Mouse (Mus musculus) heart, embryonic 10.5 days (tissue): ENCODE results near the gene Timm10b. TPM values are rescaled to one million over a fixed set of nuclear protein-coding genes. Genes with fewer than 3 reads are reported as not detected.

Source experiments
- DNase-seq: peaks from one replicate; pipeline ENCODE4 v3.0.0-alpha.2; 2017; ENCODE audit warnings: low spot score
- H3K27ac ChIP-seq: fragments of 300-500 bp; sonication (generic); 2 replicates; pipeline ENCODE4 v1.5.1; 2016; ENCODE audit warnings: mild to moderate bottlenecking
- H3K27me3 ChIP-seq: fragments of 300-500 bp; sonication (generic); 2 replicates; pipeline ENCODE4 v1.6.1; 2016; ENCODE audit warnings: mild to moderate bottlenecking; ENCODE audit not compliant: poor library complexity, insufficient read depth, severe bottlenecking
- H3K36me3 ChIP-seq: fragments of 300-500 bp; sonication (generic); 2 replicates; pipeline ENCODE4 v1.6.1; 2016; ENCODE audit warnings: mild to moderate bottlenecking, moderate library complexity
- H3K4me1 ChIP-seq: fragments of 300-500 bp; sonication (generic); 2 replicates; pipeline ENCODE4 v1.6.1; 2016; ENCODE audit warnings: mild to moderate bottlenecking
- H3K4me3 ChIP-seq: fragments of 300-500 bp; sonication (generic); 2 replicates; pipeline ENCODE4 v1.5.1; 2016; ENCODE audit warnings: mild to moderate bottlenecking, moderate library complexity
- H3K9me3 ChIP-seq: fragments of 300-500 bp; sonication (generic); 2 replicates; pipeline ENCODE4 v1.6.1; 2016; ENCODE audit warnings: mild to moderate bottlenecking, moderate library complexity
- WGBS: fragments of 180-500 bp; shearing (Covaris S2); methylation state at CpG from one replicate; pipeline ENCODE4 v1.1.7; 2016; 5-methylcytosine and 5-hydroxymethylcytosine counted together
- polyA plus RNA-seq: library from polyadenylated mRNA; unstranded; fragments of >200 nt; fragmentation: Nextera tagmentation; extraction: Ambion mirVana; gene quantifications from 2 replicates; pipeline ENCODE4 v1.2.1, GENCODE M21; 2016

The Timm10b gene
- 179 and 200 TPM in 2 replicates for polyA plus RNA-seq

GRCm38 (mm10) chr7:105639756-105640155 lies at the start of gene Timm10b:
Gene Timm10b, plus strand, starts transcription at chr7:105640056.
- WGBS: 6% methylated on average over 2 of the region's 2 CpGs
- DNase-seq: no peak
- no peaks in the 10 kb centered on the region; the same call in 1 of the 2 replicates for H3K27me3 ChIP-seq
- H3K4me3 ChIP-seq: peak within 1 kb of the TSS; percentile 74
- peaks cover 29% of the 10 kb centered on the region for H3K4me1 ChIP-seq
- peaks cover 45% of the 10 kb centered on the region for H3K36me3 ChIP-seq
- H3K9me3 ChIP-seq: no peaks in the 10 kb centered on the region
- peak within 1 kb of the TSS; percentile 87 for H3K27ac ChIP-seq

GRCm38 (mm10) chr7:105590097-105590496 lies 49.8 kb upstream of the Timm10b start:
- H3K27ac ChIP-seq: no peak overlapping the region
- WGBS: 21% methylated on average over 7 of the region's 7 CpGs
- H3K27me3 ChIP-seq: no peaks in the 10 kb centered on the region
- H3K4me3 ChIP-seq: no peak overlapping the region
- H3K36me3 ChIP-seq: no peaks in the 10 kb centered on the region
- H3K4me1 ChIP-seq: peaks cover 5% of the 10 kb centered on the region; the same call in 1 of the 2 replicates
- H3K9me3 ChIP-seq: no peaks in the 10 kb centered on the region
- DNase-seq: no peak

GRCm38 (mm10) chr7:105602860-105603623 lies 36.8 kb upstream of the Timm10b start:
- WGBS: 40% methylated on average over 9 of the region's 9 CpGs
- DNase-seq: peak; percentile 88

GRCm38 (mm10) chr7:105608467-105608866 lies 31.4 kb upstream of the Timm10b start:
- WGBS: 82% methylated on average over 3 of the region's 3 CpGs
- H3K36me3 ChIP-seq: peaks cover 37% of the 10 kb centered on the region
- H3K4me1 ChIP-seq: no peaks in the 10 kb centered on the region
- peaks cover 3% of the 10 kb centered on the region; the same call in 1 of the 2 replicates for H3K9me3 ChIP-seq
- no peaks in the 10 kb centered on the region for H3K27me3 ChIP-seq
- no peak for DNase-seq
- no peak overlapping the region for H3K27ac ChIP-seq
- no peak overlapping the region for H3K4me3 ChIP-seq

More at GRCm38 (mm10) chr7:105602860-105603623, 36.8 kb upstream of the Timm10b start:
- Histone ChIP-seq H3K27me3 (no peaks in the 10 kb centered on the region), H3K4me3 (no peak overlapping the region), H3K27ac (peak overlapping the region; percentile 59; the same call in 1 of the 2 replicates), H3K4me1 (no peaks in the 10 kb centered on the region), H3K9me3 (peaks cover 3% of the 10 kb centered on the region; the same call in 1 of the 2 replicates), H3K36me3 (no peaks in the 10 kb centered on the region)

- peaks cover 9% of the 10 kb centered on the region; the same call in 1 of the 2 replicates for H3K4me1 ChIP-seq
- no peak overlapping the region for H3K4me3 ChIP-seq
- H3K27me3 ChIP-seq: no peaks in the 10 kb centered on the region
- H3K9me3 ChIP-seq: no peaks in the 10 kb centered on the region
- DNase-seq: no peak
- H3K36me3 ChIP-seq: peaks cover 68% of the 10 kb centered on the region
- no peak overlapping the region for H3K27ac ChIP-seq
- WGBS: 79% methylated on average over 1 of the region's 1 CpGs
These were observed 28.1 kb upstream of the Timm10b start for GRCm38 (mm10) chr7:105611767-105612166.

- H3K9me3 ChIP-seq: no peaks in the 10 kb centered on the region
- DNase-seq: no peak
- WGBS: 90% methylated on average over 1 of the region's 1 CpGs
- H3K36me3 ChIP-seq: peaks cover 95% of the 10 kb centered on the region
- H3K4me1 ChIP-seq: peaks cover 30% of the 10 kb centered on the region
- H3K27me3 ChIP-seq: no peaks in the 10 kb centered on the region
- H3K27ac ChIP-seq: no peak overlapping the region
- no peak overlapping the region for H3K4me3 ChIP-seq
These were observed 25.5 kb upstream of the Timm10b start for GRCm38 (mm10) chr7:105614400-105614799.

- 31% methylated on average over 1 of the region's 1 CpGs for WGBS
- H3K4me1 ChIP-seq: peaks cover 30% of the 10 kb centered on the region
- peaks cover 98% of the 10 kb centered on the region for H3K36me3 ChIP-seq
- no peaks in the 10 kb centered on the region for H3K27me3 ChIP-seq
- no peaks in the 10 kb centered on the region for H3K9me3 ChIP-seq
- H3K4me3 ChIP-seq: no peak overlapping the region
- no peak overlapping the region for H3K27ac ChIP-seq
- no peak for DNase-seq
These were observed 24.1 kb upstream of the Timm10b start for GRCm38 (mm10) chr7:105615720-105616119.

- H3K27me3 ChIP-seq: no peaks in the 10 kb centered on the region
- peaks cover 96% of the 10 kb centered on the region for H3K36me3 ChIP-seq
- H3K4me1 ChIP-seq: peaks cover 30% of the 10 kb centered on the region
- no peak overlapping the region for H3K4me3 ChIP-seq
- WGBS: 72% methylated on average over 6 of the region's 6 CpGs
- H3K27ac ChIP-seq: no peak overlapping the region
- DNase-seq: no peak
- no peaks in the 10 kb centered on the region for H3K9me3 ChIP-seq
These were observed 23.3 kb upstream of the Timm10b start for GRCm38 (mm10) chr7:105616561-105616960.

- no peak overlapping the region for H3K4me3 ChIP-seq
- H3K36me3 ChIP-seq: peaks cover 93% of the 10 kb centered on the region
- no peaks in the 10 kb centered on the region for H3K27me3 ChIP-seq
- 96% methylated on average over 22 of the region's 22 CpGs for WGBS
- H3K4me1 ChIP-seq: peaks cover 30% of the 10 kb centered on the region
- no peak for DNase-seq
- no peaks in the 10 kb centered on the region for H3K9me3 ChIP-seq
- H3K27ac ChIP-seq: no peak overlapping the region
These were observed 22.0 kb upstream of the Timm10b start for GRCm38 (mm10) chr7:105617810-105618209.

GRCm38 (mm10) chr7:105619701-105620100 lies 20.2 kb upstream of the Timm10b start:
- H3K4me1 ChIP-seq: peaks cover 30% of the 10 kb centered on the region
- H3K27ac ChIP-seq: no peak overlapping the region
- DNase-seq: no peak
- 82% methylated on average over 3 of the region's 3 CpGs for WGBS
- peaks cover 93% of the 10 kb centered on the region for H3K36me3 ChIP-seq
- H3K27me3 ChIP-seq: no peaks in the 10 kb centered on the region
- no peaks in the 10 kb centered on the region for H3K9me3 ChIP-seq
- no peak overlapping the region for H3K4me3 ChIP-seq

- Histone ChIP-seq H3K4me1 (peaks cover 32% of the 10 kb centered on the region), H3K27ac (no peak overlapping the region), H3K36me3 (peaks cover 81% of the 10 kb centered on the region), H3K4me3 (no peak overlapping the region), H3K27me3 (no peaks in the 10 kb centered on the region), H3K9me3 (no peaks in the 10 kb centered on the region)
- no peak for DNase-seq
- 67% methylated on average over 4 of the region's 4 CpGs for WGBS
These were observed 18.8 kb upstream of the Timm10b start for GRCm38 (mm10) chr7:105621053-105621452.

- DNase-seq: no peak
These were observed 18.1 kb upstream of the Timm10b start for GRCm38 (mm10) chr7:105621646-105622292.

GRCm38 (mm10) chr7:105625397-105625796 lies 14.5 kb upstream of the Timm10b start:
- WGBS: 72% methylated on average over 6 of the region's 6 CpGs
- no peak overlapping the region for H3K27ac ChIP-seq
- no peak for DNase-seq
- no peak overlapping the region for H3K4me3 ChIP-seq
- H3K27me3 ChIP-seq: no peaks in the 10 kb centered on the region
- no peaks in the 10 kb centered on the region for H3K9me3 ChIP-seq
- H3K36me3 ChIP-seq: peaks cover 38% of the 10 kb centered on the region
- H3K4me1 ChIP-seq: peaks cover 31% of the 10 kb centered on the region

More at GRCm38 (mm10) chr7:105621646-105622292, 18.1 kb upstream of the Timm10b start:
- Histone ChIP-seq H3K36me3 (peaks cover 74% of the 10 kb centered on the region), H3K4me3 (no peak overlapping the region), H3K9me3 (no peaks in the 10 kb centered on the region), H3K27me3 (no peaks in the 10 kb centered on the region), H3K4me1 (peaks cover 28% of the 10 kb centered on the region), H3K27ac (no peak overlapping the region)
- 74% methylated on average over 8 of the region's 8 CpGs for WGBS
